Mouse (Mus musculus) CD4-positive, CD25-positive, alpha-beta regulatory T cell, adult 4 months (primary cell): ENCODE results near the gene Nckap5. TPM values are rescaled to one million over a fixed set of nuclear protein-coding genes. Genes with fewer than 3 reads are reported as not detected.

Experiments
- ATAC-seq: one replicate; pipeline ENCODE4 v1.8.0; 2017
- polyA plus RNA-seq, 2 experiments: library from polyadenylated mRNA; unstranded; fragments of 100-300 nt; shearing (Covaris generic); gene quantifications; one replicate each; pipeline ENCODE4 v1.2.1; 2017

Gene Nckap5
- polyA plus RNA-seq, 2 experiments from 2014 or later = 2.1 to 2.3 TPM

GRCm38 (mm10) chr1:126547979-126548378 is 282.6 kb downstream of the Nckap5 start:
- no peak for ATAC-seq

GRCm38 (mm10) chr1:126544471-126544870 is 286.1 kb downstream of the Nckap5 start:
- ATAC-seq = no peak

GRCm38 (mm10) chr1:126537223-126537757 is 293.3 kb downstream of the Nckap5 start:
- ATAC-seq = no peak

- ATAC-seq = no peak
Observed at GRCm38 (mm10) chr1:126535527-126535926, 295.1 kb downstream of the Nckap5 start.

GRCm38 (mm10) chr1:126534046-126534445 is 296.6 kb downstream of the Nckap5 start:
- no peak for ATAC-seq

- ATAC-seq = no peak
Observed at GRCm38 (mm10) chr1:126528043-126528598, 302.5 kb downstream of the Nckap5 start.

GRCm38 (mm10) chr1:126518067-126518466 is 312.5 kb downstream of the Nckap5 start:
- no peak for ATAC-seq

GRCm38 (mm10) chr1:126517427-126517826 is 313.2 kb downstream of the Nckap5 start:
- ATAC-seq = no peak

- ATAC-seq = no peak
Observed at GRCm38 (mm10) chr1:126515054-126515756, 315.4 kb downstream of the Nckap5 start.

GRCm38 (mm10) chr1:126511835-126512445 is 318.7 kb downstream of the Nckap5 start:
- no peak for ATAC-seq

GRCm38 (mm10) chr1:126504717-126505116 is 325.9 kb downstream of the Nckap5 start:
- ATAC-seq = no peak

- ATAC-seq = no peak
Observed at GRCm38 (mm10) chr1:126502741-126503140, 327.9 kb downstream of the Nckap5 start.

- no peak for ATAC-seq
Observed at GRCm38 (mm10) chr1:126496722-126497121, 333.9 kb downstream of the Nckap5 start.

GRCm38 (mm10) chr1:126492206-126493071 is 338.2 kb downstream of the Nckap5 start:
- ATAC-seq = no peak

GRCm38 (mm10) chr1:126491412-126491811 is 339.2 kb downstream of the Nckap5 start:
- ATAC-seq = no peak

GRCm38 (mm10) chr1:126490256-126490655 is 340.3 kb downstream of the Nckap5 start:
- no peak for ATAC-seq

- no peak for ATAC-seq
Observed at GRCm38 (mm10) chr1:126484664-126485087, 345.9 kb downstream of the Nckap5 start.

- ATAC-seq = no peak
Observed at GRCm38 (mm10) chr1:126483665-126484064, 346.9 kb downstream of the Nckap5 start.

- ATAC-seq = no peak
Observed at GRCm38 (mm10) chr1:126481459-126482228, 349.0 kb downstream of the Nckap5 start.

- ATAC-seq = no peak
Observed at GRCm38 (mm10) chr1:126473044-126473443, 357.6 kb downstream of the Nckap5 start.

GRCm38 (mm10) chr1:126471419-126471818 is 359.2 kb downstream of the Nckap5 start:
- no peak for ATAC-seq

GRCm38 (mm10) chr1:126470883-126471282 is 359.7 kb downstream of the Nckap5 start:
- no peak for ATAC-seq
